Mouse (Mus musculus) frontal cortex, adult 2 months (tissue): ENCODE measurements at regions not wholly inside any gene's neighbourhood (a gene's known extent, or its start where the extent isn't known, plus 50 kb on each side); places are given as distances from the start of the nearest gene placed in this dataset.

Source experiments
- DNase-seq, 2 experiments: peaks; one replicate each; pipeline ENCODE4 v3.0.0; 2022; ENCODE audit warnings: low spot score in 1 of 2; ENCODE audit errors: extremely low spot score in 1 of 2

DNA sequence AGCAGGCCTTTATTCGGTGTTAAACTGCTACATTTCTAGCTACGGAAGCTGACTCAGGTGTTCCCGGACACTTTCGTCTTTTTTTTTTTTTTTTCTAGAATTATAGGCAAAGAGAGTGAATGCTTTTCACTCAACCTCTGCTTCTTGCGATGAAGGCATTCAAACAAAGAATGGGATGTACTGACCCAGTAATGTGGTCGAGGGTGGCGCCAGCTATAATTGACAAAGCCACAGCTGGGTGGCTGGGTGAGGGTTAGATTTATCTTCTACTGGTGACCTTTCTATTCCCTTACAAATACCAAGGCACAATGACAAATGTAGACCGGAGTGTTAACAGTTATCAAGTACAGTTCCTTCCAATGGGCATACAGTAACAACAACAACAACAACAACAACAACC is 340.7 kb upstream of the Slc24a2 start:
- DNase-seq: no peak

DNA sequence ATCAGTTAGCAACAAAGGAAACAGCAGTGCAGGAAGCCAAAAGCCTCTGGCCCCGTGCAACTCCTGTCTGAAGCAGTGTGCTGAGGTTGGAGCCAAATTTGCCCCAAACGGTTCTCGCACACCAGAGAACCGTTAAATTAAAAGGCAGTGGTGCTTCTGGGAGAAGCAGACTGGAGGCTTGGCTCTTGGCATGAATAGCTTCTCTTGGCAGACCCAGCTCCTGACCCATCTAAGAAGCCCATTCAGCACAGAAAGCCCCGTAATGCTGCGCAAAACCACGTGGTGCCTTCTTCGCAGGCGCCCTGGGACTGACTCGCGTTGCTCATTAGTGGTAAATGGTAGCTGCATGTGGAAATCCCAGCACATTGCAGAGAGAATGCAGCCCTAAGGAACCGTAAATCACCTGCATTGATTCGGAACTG is 340.2 kb upstream of the Slc24a2 start:
- DNase-seq: peak; percentile 20 to 35

GRCm38 (mm10) chr4:87566616-87567015 is 336.3 kb upstream of the Slc24a2 start:
- peak in 1 of 2 experiments; percentile 47 for DNase-seq

- DNase-seq: no peak
Observed at GRCm38 (mm10) chr4:87554912-87555311, 324.6 kb upstream of the Slc24a2 start.
